Mouse (Mus musculus) left cerebral cortex, adult 9 months (tissue): ENCODE results near the gene Zfp709.
"Not testable (repeated sequence)": the region's sequence is repeated elsewhere in the genome, so short reads cannot be mapped to it uniquely, and the experiment has no call there.

Source experiments
- DNase-seq, 2 experiments: peaks; one replicate each; pipeline ENCODE4 v3.0.0; 2022; ENCODE audit warnings: low spot score in 2 of 2

Gene Zfp709

DNA sequence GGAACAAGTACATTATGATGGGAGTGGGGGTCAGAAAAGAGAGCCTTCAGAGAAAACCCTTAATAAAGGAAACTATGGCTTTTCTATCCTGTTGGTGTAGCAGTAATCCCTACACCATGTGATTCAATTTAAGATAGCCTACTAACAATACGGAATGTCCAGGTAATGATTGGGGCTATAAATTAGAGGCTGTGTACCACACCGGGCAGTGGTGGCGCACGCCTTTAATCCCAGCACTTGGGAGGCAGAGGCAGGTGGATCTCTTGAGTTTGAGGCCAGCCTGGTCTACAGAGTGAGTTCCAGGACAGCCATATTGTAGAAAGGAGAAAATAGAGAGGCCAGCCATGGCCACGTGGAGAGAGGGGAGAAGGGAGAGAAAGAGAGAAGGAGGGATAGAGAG lies 44.0 kb downstream of the Zfp709 start:
- DNase-seq, result no peak

DNA sequence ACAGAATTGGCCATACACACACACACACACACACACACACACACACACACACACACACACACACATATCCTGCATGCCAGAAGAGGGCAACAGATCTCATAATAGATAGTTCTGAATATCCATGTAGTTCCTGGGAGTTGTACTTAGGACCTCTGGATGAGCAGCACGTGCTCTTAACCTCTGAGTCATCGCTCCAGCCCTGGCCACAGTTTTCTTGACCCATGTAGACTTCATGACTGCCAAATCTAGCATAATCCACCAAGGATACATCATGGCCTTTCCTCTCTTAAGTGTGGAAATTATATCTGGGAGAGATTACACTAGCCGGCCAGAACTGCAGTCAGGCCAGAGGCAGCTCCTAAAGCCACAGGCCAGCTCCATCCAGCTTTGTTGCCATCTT lies 44.7 kb downstream of the Zfp709 start:
- DNase-seq, result no peak

DNA sequence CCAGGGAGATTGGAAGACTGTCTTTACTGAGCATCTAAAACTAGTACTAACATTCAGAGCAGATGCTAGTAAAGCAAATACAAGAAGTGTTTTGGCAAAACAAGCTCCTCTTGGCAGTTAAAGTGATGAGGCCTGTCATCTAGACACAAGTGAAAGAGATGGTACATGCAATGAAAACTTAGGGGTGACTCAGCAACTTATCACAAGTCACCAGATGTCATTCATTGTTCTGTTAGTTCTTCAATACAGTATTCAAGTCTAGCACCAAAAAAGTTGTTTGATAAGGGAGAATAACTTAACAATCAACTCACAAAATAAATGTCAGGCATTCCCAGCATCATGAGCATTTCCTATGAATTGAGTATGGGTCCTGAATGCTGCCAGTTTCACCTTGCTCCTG lies 46.0 kb downstream of the Zfp709 start:
- DNase-seq, result no peak

DNA sequence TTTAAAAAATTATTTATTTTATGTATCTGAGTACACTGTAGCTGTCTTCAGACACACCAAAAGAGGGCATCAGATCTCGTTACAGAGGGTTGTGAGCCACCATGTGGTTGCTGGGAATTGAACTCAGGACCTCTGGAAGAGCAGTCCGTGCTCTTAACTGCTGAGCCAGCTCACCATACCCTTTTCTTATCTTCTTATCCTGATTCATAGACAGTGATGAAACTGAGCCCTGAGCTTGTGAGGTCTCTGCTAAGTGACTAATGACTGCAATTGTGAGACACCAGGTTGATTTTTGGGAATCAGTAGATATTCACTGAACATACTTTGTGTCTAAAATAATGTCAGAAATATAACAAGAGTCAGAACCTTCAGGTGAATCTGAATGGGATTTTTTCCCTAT lies 56.2 kb downstream of the Zfp709 start:
- not testable (repeated sequence) for DNase-seq

GRCm38 (mm10) chr8:71940293-71941208 lies 58.7 kb downstream of the Zfp709 start:
- no peak for DNase-seq

DNA sequence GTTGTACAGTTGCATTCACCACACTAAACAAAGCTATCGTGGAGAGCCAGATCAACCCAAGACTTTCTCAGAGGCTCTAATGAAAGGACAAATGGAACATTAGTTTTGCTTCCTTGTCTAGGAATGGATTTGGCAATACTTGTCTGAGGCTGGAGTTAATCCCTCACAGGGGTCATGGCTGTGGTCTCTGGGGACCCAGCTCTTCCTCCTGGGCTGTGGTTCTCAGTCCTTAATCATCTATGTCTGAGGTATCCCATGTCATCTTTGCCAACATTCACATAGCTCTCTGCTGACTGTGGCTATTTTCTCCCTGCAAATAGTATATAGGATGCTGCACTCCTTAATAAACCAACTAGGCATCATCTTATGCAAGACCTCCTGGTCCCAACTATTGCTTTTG lies 60.0 kb downstream of the Zfp709 start:
- DNase-seq, result no peak
